Mouse (Mus musculus): ENCODE measurements around the gene Pcca.
"Not testable (repeated sequence)": the region's sequence is repeated elsewhere in the genome, so short reads cannot be mapped to it uniquely, and the experiment has no call there.

Gene Pcca

DNA sequence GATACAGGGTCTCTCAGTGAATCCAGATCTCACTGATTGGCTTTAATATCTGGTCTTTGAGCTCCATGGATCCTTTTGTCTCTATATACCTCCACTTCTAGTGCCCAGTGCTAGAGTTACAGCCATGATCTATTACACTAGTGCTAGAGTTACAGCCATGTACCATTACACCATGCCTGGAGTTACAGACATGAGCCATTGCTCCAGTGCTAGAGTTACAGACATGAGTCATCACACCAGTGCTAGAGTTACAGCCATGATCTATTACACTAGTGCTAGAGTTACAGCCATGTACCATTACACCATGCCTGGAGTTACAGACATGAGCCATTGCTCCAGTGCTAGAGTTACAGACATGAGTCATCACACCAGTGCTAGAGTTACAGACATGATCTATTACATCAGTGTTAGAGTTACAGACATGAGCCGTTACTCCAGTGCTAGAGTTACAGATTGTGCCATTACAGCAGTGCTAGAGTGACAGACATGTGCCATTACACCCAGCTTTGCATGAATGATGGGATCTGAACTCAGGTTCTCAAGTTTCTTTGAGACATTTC, 26.8 kb downstream of the Pcca start:
- not testable (repeated sequence) for DNase-seq (ENCODE audit: low spot score)

DNA sequence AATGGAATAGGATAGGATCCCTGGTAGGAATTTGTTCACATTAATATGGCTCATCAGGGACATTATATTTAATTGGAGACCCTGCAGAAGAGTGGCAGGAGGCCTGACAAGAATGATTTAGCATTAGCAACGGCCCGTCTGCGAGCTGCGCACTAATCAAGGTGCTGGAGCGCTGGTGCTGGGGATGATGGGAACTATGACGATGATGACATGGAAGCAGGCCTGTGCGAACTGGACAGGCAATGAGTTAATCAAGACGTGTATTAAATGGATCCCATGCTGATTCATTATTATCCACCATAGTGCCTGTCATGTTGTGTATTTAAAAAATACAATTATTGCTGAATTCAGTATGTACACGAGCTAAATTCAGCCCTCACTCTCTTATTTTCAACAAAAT, 36.7 kb downstream of the Pcca start:
- no peak for DNase-seq (ENCODE audit: low spot score)

GRCm38 (mm10) chr14:122574064-122574751, 40.1 kb downstream of the Pcca start:
- no peak for DNase-seq (ENCODE audit: low spot score)

DNA sequence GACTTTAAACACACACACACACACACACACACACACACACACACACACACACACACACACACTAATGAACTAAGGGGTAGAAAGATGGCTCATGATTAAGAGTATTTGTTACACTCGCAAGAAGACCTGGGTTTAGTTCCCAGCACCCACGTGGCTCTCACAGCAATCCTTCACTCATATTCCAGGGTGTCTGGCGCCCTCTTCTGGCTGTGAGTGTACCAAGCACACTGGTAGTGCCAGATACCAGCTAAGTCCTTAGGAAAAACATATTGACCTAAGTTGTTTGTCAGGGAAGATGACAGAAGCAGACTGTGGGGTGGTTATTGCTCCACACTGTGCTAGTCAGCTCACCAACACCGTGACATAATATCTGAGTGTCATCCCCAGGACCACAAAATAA, 43.7 kb downstream of the Pcca start:
- no peak for DNase-seq (ENCODE audit: low spot score)

- no peak for DNase-seq (ENCODE audit: low spot score)
Observed at GRCm38 (mm10) chr14:122582057-122582456, 47.9 kb downstream of the Pcca start.

DNA sequence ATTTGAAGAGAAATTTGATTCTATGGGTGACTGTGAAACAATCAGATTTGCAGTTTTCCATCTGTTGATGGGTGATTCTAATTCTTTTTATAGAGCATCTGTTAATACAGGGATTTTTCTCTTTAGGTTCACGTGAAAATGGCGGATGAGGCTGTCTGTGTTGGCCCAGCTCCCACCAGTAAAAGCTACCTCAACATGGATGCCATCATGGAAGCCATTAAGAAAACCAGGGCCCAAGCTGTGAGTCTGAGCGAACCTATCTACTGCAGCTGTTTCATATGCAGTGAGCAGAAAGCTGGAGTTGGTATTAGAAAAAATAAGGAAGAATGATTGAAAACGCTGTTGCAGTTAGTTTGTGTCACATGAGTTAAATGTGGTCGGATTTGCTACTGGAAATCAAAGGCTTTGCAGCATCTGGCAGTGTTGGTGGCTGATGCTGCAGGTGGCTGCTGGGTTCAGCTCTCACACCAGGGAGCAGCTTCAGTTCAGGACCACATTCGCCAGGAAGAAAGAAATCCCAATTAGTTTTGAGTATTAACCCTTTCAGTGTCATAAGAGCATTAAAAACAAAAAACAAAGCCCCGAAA, 48.5 kb downstream of the Pcca start:
- no peak for DNase-seq (ENCODE audit: low spot score)

- DNase-seq (ENCODE audit: low spot score) = not testable (repeated sequence)
Observed at GRCm38 (mm10) chr14:122584087-122584486, 50.0 kb downstream of the Pcca start.

DNA sequence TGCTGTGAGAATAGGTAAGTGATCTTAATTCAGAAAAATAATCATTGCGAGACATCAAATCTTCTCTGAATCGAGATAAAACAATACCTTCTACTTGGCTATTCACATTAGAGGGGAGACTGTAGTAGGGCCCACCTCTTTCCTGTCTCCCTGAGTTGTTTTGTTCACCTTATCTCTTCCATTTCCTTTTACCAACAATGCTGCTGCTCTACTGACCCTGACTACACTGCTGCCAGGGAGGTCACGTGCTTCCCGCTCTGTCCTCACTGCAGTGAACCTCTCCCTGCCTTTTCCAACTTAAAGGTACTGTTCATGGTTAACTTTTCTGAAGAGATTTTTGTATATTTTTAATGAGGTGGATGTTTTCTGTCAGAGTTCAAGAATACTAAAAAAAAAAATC, 52.8 kb downstream of the Pcca start:
- no peak for DNase-seq (ENCODE audit: low spot score)

DNA sequence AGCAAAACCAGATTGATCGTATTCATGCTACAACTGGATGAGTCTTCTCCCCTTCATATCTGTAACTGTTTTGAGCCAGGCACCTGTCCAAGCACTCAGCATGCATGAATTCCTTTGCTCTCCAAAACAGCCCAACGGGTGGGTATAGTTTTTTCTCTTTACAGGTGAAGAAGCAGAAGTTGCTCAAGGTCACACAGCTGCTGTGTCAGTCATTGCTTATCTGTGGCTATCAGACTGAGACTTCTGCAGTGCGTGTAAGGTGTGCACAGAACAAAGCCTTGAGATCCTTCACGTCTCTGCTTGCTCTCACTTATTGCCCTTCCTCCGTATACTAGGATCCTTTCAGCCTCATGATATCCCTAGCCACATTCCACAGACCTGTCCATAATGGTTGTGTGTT, 63.4 kb downstream of the Pcca start:
- no peak for DNase-seq (ENCODE audit: low spot score)

- no peak for DNase-seq (ENCODE audit: low spot score)
Observed at GRCm38 (mm10) chr14:122598802-122599201, 64.7 kb downstream of the Pcca start.

- no peak for DNase-seq (ENCODE audit: low spot score)
Observed at GRCm38 (mm10) chr14:122599839-122600238, 65.7 kb downstream of the Pcca start.

GRCm38 (mm10) chr14:122602701-122603100, 68.6 kb downstream of the Pcca start:
- DNase-seq (ENCODE audit: low spot score) = no peak

- no peak for DNase-seq (ENCODE audit: low spot score)
Observed at GRCm38 (mm10) chr14:122606499-122606898, 72.4 kb downstream of the Pcca start.

DNA sequence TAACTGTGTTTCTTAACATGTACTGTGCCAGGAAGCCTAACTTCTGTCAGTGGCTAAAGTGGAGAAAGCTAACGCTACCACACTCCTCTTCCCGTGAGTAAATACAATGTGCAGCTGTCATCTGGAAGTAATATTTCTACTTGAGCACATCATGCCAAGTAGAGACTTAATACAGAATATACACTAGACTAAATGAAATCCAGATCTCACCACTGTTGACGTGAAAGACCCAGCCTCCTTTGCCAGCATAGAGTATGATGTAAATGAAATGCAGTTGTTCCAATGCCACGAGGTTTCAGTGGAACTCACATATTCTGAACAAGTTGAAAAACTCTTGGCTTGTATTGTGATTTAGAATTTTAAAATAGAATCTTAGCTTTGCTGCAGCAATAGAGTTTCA, 73.3 kb downstream of the Pcca start:
- no peak for DNase-seq (ENCODE audit: low spot score)

- no peak for DNase-seq (ENCODE audit: low spot score)
Observed at GRCm38 (mm10) chr14:122608323-122608722, 74.2 kb downstream of the Pcca start.

- no peak for DNase-seq (ENCODE audit: low spot score)
Observed at GRCm38 (mm10) chr14:122611035-122611434, 76.9 kb downstream of the Pcca start.

- no peak for DNase-seq (ENCODE audit: low spot score)
Observed at GRCm38 (mm10) chr14:122612317-122612716, 78.2 kb downstream of the Pcca start.

GRCm38 (mm10) chr14:122617656-122618055, 83.5 kb downstream of the Pcca start:
- no peak for DNase-seq (ENCODE audit: low spot score)

DNA sequence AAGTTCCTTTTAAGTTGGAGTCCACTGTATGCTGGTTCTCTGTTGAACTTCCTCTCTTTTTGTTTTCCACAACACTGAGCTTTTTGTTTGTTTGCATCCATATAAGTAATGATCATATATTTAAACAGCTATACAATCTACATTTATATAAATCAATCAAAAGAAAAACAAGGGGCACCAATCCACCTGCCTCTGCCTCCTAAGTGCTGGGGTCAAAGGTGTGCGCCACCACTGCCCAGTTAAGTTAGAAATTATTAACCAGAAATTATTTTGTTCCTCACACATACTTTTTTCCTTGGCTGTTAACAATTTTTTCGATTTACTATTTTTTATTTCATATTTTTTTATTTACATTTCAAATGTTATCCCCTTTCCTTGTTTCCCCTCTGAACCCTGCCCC, 99.3 kb downstream of the Pcca start:
- no peak for DNase-seq (ENCODE audit: low spot score)

GRCm38 (mm10) chr14:122636601-122637000, 102.5 kb downstream of the Pcca start:
- DNase-seq (ENCODE audit: low spot score) = no peak

DNA sequence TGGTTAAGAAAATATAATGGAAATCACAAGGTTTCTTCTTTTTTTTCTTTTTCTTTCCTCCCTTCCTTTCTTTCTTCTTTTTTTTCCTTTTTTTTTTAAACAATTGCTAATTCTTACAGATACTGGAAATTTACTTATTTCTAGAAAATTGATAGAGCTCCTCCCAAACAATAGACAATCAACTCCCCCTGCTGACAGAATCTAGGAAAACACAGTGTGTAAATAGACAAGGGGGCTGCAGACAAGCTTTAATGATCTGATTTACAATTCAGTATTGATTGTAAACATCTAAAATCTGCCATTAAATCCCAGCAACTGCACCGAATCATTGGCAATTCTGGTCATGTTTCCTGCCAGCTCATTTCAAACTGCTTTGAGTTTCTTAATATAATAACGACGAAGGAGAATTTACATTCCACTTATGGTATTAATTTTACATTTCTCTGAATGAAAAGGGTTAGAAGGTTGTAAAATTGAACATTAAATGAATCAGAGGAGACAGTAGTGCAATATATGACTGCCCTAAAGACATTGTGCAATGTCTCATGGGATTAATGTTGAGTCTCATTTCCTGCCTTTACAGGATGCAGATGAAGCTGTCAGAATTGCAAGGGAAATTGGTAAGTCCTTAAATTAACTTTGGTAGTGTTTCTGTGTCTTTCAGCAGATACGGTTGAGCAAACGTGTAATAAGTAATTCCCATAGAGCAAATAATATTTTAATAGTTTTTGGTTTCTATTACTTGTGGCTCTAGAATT, 103.9 kb downstream of the Pcca start:
- DNase-seq (ENCODE audit: low spot score) = no peak

- no peak for DNase-seq (ENCODE audit: low spot score)
Observed at GRCm38 (mm10) chr14:122639168-122639720, 105.1 kb downstream of the Pcca start.

GRCm38 (mm10) chr14:122642432-122642831, 108.3 kb downstream of the Pcca start:
- no peak for DNase-seq (ENCODE audit: low spot score)
